Mouse (Mus musculus) cerebellum, adult 11 months (tissue): ENCODE data around the gene Dock7.

ENCODE experiments used
- DNase-seq: peaks from one replicate; pipeline ENCODE4 v3.0.0; 2022

Dock7 gene

DNA sequence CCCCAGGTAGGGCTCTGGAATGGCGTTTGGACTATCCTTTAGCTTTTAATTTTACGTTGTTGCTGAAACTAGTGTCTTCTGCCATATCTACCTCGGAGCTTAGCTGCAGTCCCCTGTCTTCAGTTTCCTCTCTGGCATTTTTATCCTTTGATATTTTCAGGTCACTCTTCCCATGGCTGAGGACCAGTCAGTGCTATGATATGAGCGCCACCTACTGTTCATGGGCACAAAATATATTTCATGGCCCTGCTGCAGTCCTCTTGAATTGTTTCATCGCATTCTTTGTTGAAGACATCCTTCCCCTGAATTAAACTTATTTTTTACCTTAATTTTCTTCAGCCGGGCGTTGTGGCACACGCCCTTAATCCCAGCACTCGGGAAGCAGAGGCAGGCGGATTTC is 233.6 kb downstream of the Dock7 start:
- DNase-seq: peak; percentile 39
